ENCODE assay signal across 1 mouse cellular context in the genomic region with DNA sequence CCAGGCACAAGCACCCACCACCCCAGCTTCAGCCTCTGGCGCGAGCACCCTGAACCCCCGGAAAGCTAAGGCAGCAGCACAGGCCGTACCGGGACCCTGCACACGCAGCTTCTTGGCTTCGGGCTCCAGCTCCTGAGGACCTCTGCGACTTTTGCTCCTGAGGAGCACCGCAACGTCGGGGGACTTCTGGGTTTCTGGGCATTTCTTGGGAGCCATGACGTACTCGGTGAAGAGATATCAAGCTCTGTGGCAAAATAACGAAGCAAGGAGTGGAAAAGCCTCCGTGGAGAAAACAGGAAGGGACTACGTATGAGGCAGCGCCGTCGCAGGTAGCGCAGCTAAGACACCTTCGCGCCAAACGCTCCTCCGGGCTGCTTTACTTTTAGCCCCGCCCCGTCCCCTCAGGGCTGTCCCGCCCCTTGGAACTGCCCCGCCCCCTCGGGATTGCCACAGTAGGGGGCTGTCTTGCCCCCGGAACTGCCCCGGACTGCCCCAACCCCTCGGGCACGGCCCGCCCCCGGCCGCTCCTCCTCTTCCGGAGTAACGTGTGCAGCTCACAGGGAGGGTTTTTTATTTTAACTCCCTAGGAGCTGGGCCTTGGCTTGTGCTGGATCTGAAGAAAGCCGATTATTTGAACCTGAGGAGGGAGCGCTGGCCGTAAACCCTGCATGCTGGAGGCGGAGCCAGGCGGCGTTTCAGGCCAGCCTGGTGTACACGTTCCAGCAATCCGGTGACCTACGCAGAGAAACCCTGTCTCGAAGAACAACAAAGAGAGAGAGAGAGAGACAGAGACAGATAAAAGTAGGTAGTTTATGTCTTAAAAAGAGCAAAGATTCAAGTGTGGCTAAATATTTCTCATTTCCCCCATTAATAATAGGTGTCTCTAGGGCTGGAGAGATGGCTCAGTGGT.
A peak's percentile ranks its signal among the peaks of the same experiment; 100 is the strongest.
TF ChIP-seq lines count a peak whose summit lies in the region.

A gene (minus strand): TSS at position 382 of the 910 bp plus-strand sequence.

TF ChIP-seq in CH12.LX, 34 proteins besides CTCF, POLR2A, EP300 and RAD21 (continued from another document):
- 0 out of 2 replicates have a peak, but pooled peaks have one; percentile 57 for TF ChIP-seq KAT2A (IDR thresholded peaks at IDR 0.05; ENCODE audit: insufficient replicate concordance, low read length)
- 0 out of 2 replicates have a peak, but pooled peaks have one; percentile 14 for TF ChIP-seq CHD2 (IDR thresholded peaks at IDR 0.05; ENCODE audit: low read length)
- TF ChIP-seq NELFE (IDR thresholded peaks at IDR 0.05; ENCODE audit: low read depth, low read length): peak; percentile 92
- TF ChIP-seq E2F4 (IDR thresholded peaks at IDR 0.05; ENCODE audit: insufficient replicate concordance, low read depth, low read length): peak; percentile 77; the same call in 1 of the 2 replicates
- 0 out of 2 replicates have a peak, but pooled peaks have one; percentile 27 for TF ChIP-seq ETS1 (conservative IDR thresholded peaks at IDR 0.05; ENCODE audit: low read depth, low read length)
- no peak for TF ChIP-seq ZKSCAN1 (IDR thresholded peaks at IDR 0.05; ENCODE audit: borderline replicate concordance, low read depth, low read length)
- TF ChIP-seq HCFC1 (IDR thresholded peaks at IDR 0.05; ENCODE audit: low read depth, low read length): peak; percentile 77
- TF ChIP-seq NRF1 (IDR thresholded peaks at IDR 0.05; ENCODE audit: low read depth, low read length): 0 out of 2 replicates have a peak, but pooled peaks have one; percentile 14
- peak; percentile 40; the same call in 1 of the 2 replicates for TF ChIP-seq ZNF384 (IDR thresholded peaks at IDR 0.05; ENCODE audit: low read depth, low read length)
- peak; percentile 76 for TF ChIP-seq ZMIZ1 (IDR thresholded peaks at IDR 0.05; ENCODE audit: low read depth, low read length)
- peak; percentile 71 for TF ChIP-seq SIN3A (IDR thresholded peaks at IDR 0.05; ENCODE audit: low read length)
- TF ChIP-seq MAZ (IDR thresholded peaks at IDR 0.05; ENCODE audit: low read depth, low read length): peak; percentile 98
- peak; percentile 88; the same call in 1 of the 2 replicates for TF ChIP-seq POLR2AphosphoS2 (IDR thresholded peaks at IDR 0.05; ENCODE audit: low read depth, low read length)
- peak; percentile 28; the same call in 1 of the 2 replicates for TF ChIP-seq MEF2A (IDR thresholded peaks at IDR 0.05; ENCODE audit: borderline replicate concordance, low read depth, low read length)
- TF ChIP-seq MYC (IDR thresholded peaks at IDR 0.05; ENCODE audit: low read depth, low read length): peak; percentile 47; the same call in 1 of the 2 replicates
